Mouse (Mus musculus): ENCODE results near the gene Lrrc26. TPM values are rescaled to one million over a fixed set of nuclear protein-coding genes. Genes with fewer than 3 reads are reported as not detected.
"Not testable (repeated sequence)": the region's sequence is repeated elsewhere in the genome, so short reads cannot be mapped to it uniquely, and the experiment has no call there.

Gene Lrrc26
- polyA plus RNA-seq, 1 experiment from 2014 or later = not detected

GRCm38 (mm10) chr2:25257250-25257649 is 32.5 kb upstream of the Lrrc26 start:
- WGBS (ENCODE audit: insufficient replicate concordance) = 75% methylated on average over 5 of the region's 5 CpGs
- H3K36me3 ChIP-seq = peaks cover 14% of the 10 kb centered on the region
- H3K4me1 ChIP-seq = peaks cover 32% of the 10 kb centered on the region
- H3K9me3 ChIP-seq (replicated peaks); H3K4me2 ChIP-seq; H3K9ac ChIP-seq; ATAC-seq; H3K27me3 ChIP-seq (replicated peaks); H3K4me3 ChIP-seq; H3K27ac ChIP-seq: not testable (repeated sequence)

GRCm38 (mm10) chr2:25258887-25259286 is 30.8 kb upstream of the Lrrc26 start:
- Histone ChIP-seq H3K4me3 (no peak overlapping the region), H3K4me2 (no peak overlapping the region), H3K4me1 (peaks cover 44% of the 10 kb centered on the region), H3K9me3 (replicated peaks) (no peaks in the 10 kb centered on the region), H3K9ac (no peak overlapping the region), H3K27ac (no peak overlapping the region), H3K27me3 (replicated peaks) (peaks cover 9% of the 10 kb centered on the region), H3K36me3 (no peaks in the 10 kb centered on the region)
- ATAC-seq = no peak
- 37% methylated on average over 2 of the region's 2 CpGs for WGBS (ENCODE audit: insufficient replicate concordance)

GRCm38 (mm10) chr2:25261870-25262269 is 27.8 kb upstream of the Lrrc26 start:
- H3K36me3 ChIP-seq = no peaks in the 10 kb centered on the region
- 42% methylated on average over 12 of the region's 12 CpGs for WGBS (ENCODE audit: insufficient replicate concordance)
- H3K9me3 ChIP-seq (replicated peaks) = no peaks in the 10 kb centered on the region
- H3K4me2 ChIP-seq = peak overlapping the region; percentile 100
- peak; percentile 7; the same call in 1 of the 2 replicates for ATAC-seq
- peak overlapping the region; percentile 65 for H3K9ac ChIP-seq
- H3K4me1 ChIP-seq = peaks cover 56% of the 10 kb centered on the region
- H3K4me3 ChIP-seq = peak overlapping the region; percentile 84
- H3K27ac ChIP-seq = peak overlapping the region; percentile 77
- peaks cover 11% of the 10 kb centered on the region for H3K27me3 ChIP-seq (replicated peaks)

- Histone ChIP-seq H3K27ac (peak within 1 kb of the TSS; percentile 77), H3K9me3 (replicated peaks) (no peaks in the 10 kb centered on the region), H3K4me2 (peak within 1 kb of the TSS; percentile 100), H3K27me3 (replicated peaks) (peaks cover 11% of the 10 kb centered on the region), H3K9ac (peak within 1 kb of the TSS; percentile 86), H3K4me3 (peak within 1 kb of the TSS; percentile 84), H3K36me3 (no peaks in the 10 kb centered on the region; the same call in 1 of the 2 replicates), H3K4me1 (peaks cover 56% of the 10 kb centered on the region)
- peak; percentile 97 for ATAC-seq
- WGBS (ENCODE audit: insufficient replicate concordance) = under 1% methylated on average over 39 of the region's 39 CpGs
Observed at GRCm38 (mm10) chr2:25262291-25262767, 27.4 kb upstream of the Lrrc26 start, which contains the start of gene Tprn. Gene Tprn (plus strand): TSS chr2:25262618.

GRCm38 (mm10) chr2:25262795-25263622 is 26.7 kb upstream of the Lrrc26 start:
- H3K4me1 ChIP-seq = peaks cover 63% of the 10 kb centered on the region
- no peaks in the 10 kb centered on the region for H3K9me3 ChIP-seq (replicated peaks)
- peak overlapping the region; percentile 77 for H3K27ac ChIP-seq
- peaks cover 2% of the 10 kb centered on the region; the same call in 1 of the 2 replicates for H3K36me3 ChIP-seq
- peak overlapping the region; percentile 86 for H3K9ac ChIP-seq
- ATAC-seq = peak; percentile 13
- H3K4me2 ChIP-seq = peak overlapping the region; percentile 100
- peaks cover 11% of the 10 kb centered on the region for H3K27me3 ChIP-seq (replicated peaks)
- peak overlapping the region; percentile 84 for H3K4me3 ChIP-seq
- WGBS (ENCODE audit: insufficient replicate concordance) = 2% methylated on average over 82 of the region's 82 CpGs

GRCm38 (mm10) chr2:25263623-25264285 is 26.0 kb upstream of the Lrrc26 start:
- Histone ChIP-seq H3K27ac (peak overlapping the region; percentile 77; the same call in 1 of the 2 replicates), H3K36me3 (peaks cover 8% of the 10 kb centered on the region), H3K4me3 (peak overlapping the region; percentile 84), H3K9me3 (replicated peaks) (no peaks in the 10 kb centered on the region), H3K27me3 (replicated peaks) (peaks cover 11% of the 10 kb centered on the region), H3K4me1 (peaks cover 68% of the 10 kb centered on the region), H3K4me2 (peak overlapping the region; percentile 100), H3K9ac (peak overlapping the region; percentile 86)
- no peak for ATAC-seq
- WGBS (ENCODE audit: insufficient replicate concordance) = 29% methylated on average over 12 of the region's 12 CpGs

GRCm38 (mm10) chr2:25264286-25264660 is 25.4 kb upstream of the Lrrc26 start:
- Histone ChIP-seq H3K4me1 (peaks cover 68% of the 10 kb centered on the region), H3K36me3 (peaks cover 13% of the 10 kb centered on the region), H3K27ac (no peak overlapping the region), H3K4me3 (peak overlapping the region; percentile 84), H3K9ac (peak overlapping the region; percentile 86; the same call in 1 of the 2 replicates), H3K27me3 (replicated peaks) (peaks cover 11% of the 10 kb centered on the region), H3K9me3 (replicated peaks) (no peaks in the 10 kb centered on the region), H3K4me2 (peak overlapping the region; percentile 100)
- 68% methylated on average over 5 of the region's 5 CpGs for WGBS (ENCODE audit: insufficient replicate concordance)
- ATAC-seq = no peak

- Histone ChIP-seq H3K27me3 (replicated peaks) (peaks cover 11% of the 10 kb centered on the region), H3K9me3 (replicated peaks) (no peaks in the 10 kb centered on the region), H3K27ac (no peak overlapping the region), H3K4me1 (peaks cover 68% of the 10 kb centered on the region), H3K4me2 (peak overlapping the region; percentile 100), H3K36me3 (peaks cover 19% of the 10 kb centered on the region), H3K9ac (peak overlapping the region; percentile 27; the same call in 1 of the 2 replicates), H3K4me3 (no peak overlapping the region)
- WGBS (ENCODE audit: insufficient replicate concordance) = 67% methylated on average over 3 of the region's 3 CpGs
- no peak for ATAC-seq
Observed at GRCm38 (mm10) chr2:25264851-25265250, 24.9 kb upstream of the Lrrc26 start.

- 38% methylated on average over 6 of the region's 6 CpGs for whole genome bisulfite sequencing (ENCODE audit: insufficient replicate concordance)
- peaks cover 80% of the 10 kb centered on the region for H3K4me1 ChIP-seq
- peak overlapping the region; percentile 64 for H3K27ac ChIP-seq
- H3K4me3 ChIP-seq = peak overlapping the region; percentile 20
- ATAC-seq = no peak
- H3K36me3 ChIP-seq = peaks cover 31% of the 10 kb centered on the region
- H3K4me2 ChIP-seq = peak overlapping the region; percentile 100
- H3K9me3 ChIP-seq (replicated peaks) = no peaks in the 10 kb centered on the region
- peak overlapping the region; percentile 52 for H3K9ac ChIP-seq
- H3K27me3 ChIP-seq (replicated peaks) = peaks cover 11% of the 10 kb centered on the region
Observed at GRCm38 (mm10) chr2:25265897-25266656, 23.6 kb upstream of the Lrrc26 start.

- Histone ChIP-seq H3K27me3 (replicated peaks) (peaks cover 11% of the 10 kb centered on the region), H3K9ac (peak overlapping the region; percentile 52), H3K9me3 (replicated peaks) (no peaks in the 10 kb centered on the region), H3K36me3 (peaks cover 33% of the 10 kb centered on the region), H3K4me1 (peaks cover 81% of the 10 kb centered on the region), H3K27ac (peak overlapping the region; percentile 64), H3K4me3 (peak overlapping the region; percentile 20; the same call in 1 of the 2 replicates), H3K4me2 (peak overlapping the region; percentile 100)
- ATAC-seq = no peak
- WGBS (ENCODE audit: insufficient replicate concordance) = 52% methylated on average over 2 of the region's 2 CpGs
Observed at GRCm38 (mm10) chr2:25266720-25267119, 23.0 kb upstream of the Lrrc26 start.

- Histone ChIP-seq H3K27ac (peak overlapping the region; percentile 64), H3K4me1 (peaks cover 77% of the 10 kb centered on the region), H3K4me2 (peak overlapping the region; percentile 100), H3K36me3 (peaks cover 33% of the 10 kb centered on the region), H3K9ac (peak overlapping the region; percentile 52), H3K27me3 (replicated peaks) (peaks cover 11% of the 10 kb centered on the region), H3K4me3 (no peak overlapping the region), H3K9me3 (replicated peaks) (no peaks in the 10 kb centered on the region)
- ATAC-seq = no peak
Observed at GRCm38 (mm10) chr2:25267241-25267640, 22.5 kb upstream of the Lrrc26 start.

All from liver, embryonic 12.5 days (tissue).